Mouse (Mus musculus): ENCODE results near the gene Zfp771. TPM values are rescaled to one million over a fixed set of nuclear protein-coding genes. Genes with fewer than 3 reads are reported as not detected.
"Not testable (repeated sequence)": the region's sequence is repeated elsewhere in the genome, so short reads cannot be mapped to it uniquely, and the experiment has no call there.

Zfp771 gene
- polyA plus RNA-seq, 1 experiment from 2014 or later, result 71.7 TPM

- H3K27me3 ChIP-seq, result no peaks in the 10 kb centered on the region
- no peak overlapping the region for H3K4me2 ChIP-seq
- no peak overlapping the region for H3K4me3 ChIP-seq
- H3K27ac ChIP-seq, result no peak overlapping the region
- H3K9me3 ChIP-seq, result no peaks in the 10 kb centered on the region
- peaks cover 30% of the 10 kb centered on the region for H3K4me1 ChIP-seq
- peaks cover 53% of the 10 kb centered on the region for H3K36me3 ChIP-seq
- H3K9ac ChIP-seq, result no peak overlapping the region
- ATAC-seq (ENCODE audit: insufficient number of reproducible peaks, low FRiP score, low TSS enrichment, low read depth), result no peak
- WGBS, result 78% methylated on average over 2 of the region's 2 CpGs
These were observed 9.3 kb upstream of the Zfp771 start for GRCm38 (mm10) chr7:127234777-127235176.

DNA sequence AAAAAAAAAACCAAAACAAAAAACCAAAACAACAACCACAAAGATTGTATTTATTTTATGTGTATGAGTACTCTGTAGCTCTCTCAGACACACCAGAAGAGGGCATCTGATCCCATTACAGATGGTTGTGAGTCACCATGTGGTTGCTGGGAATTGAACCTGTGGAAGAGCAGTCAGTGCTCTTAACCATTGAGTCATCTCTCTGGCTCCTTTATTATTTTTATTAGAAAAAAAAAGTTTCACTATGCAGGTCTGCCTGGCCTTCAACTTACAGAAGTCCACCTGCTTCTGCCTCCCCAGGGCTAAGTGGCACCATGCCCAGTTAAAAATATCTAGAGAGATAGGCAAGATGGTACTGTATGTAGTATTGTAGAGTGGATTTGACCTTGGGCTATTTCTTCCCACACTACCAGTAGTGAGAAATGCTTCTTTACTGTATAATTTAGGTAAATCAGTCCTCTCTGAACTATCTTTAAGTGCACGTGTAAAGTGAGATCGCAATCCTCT, 660 bp upstream of the Zfp771 start:
- H3K9me3 ChIP-seq, result no peaks in the 10 kb centered on the region
- H3K4me1 ChIP-seq, result peaks cover 26% of the 10 kb centered on the region
- no peak for ATAC-seq (ENCODE audit: insufficient number of reproducible peaks, low FRiP score, low TSS enrichment, low read depth)
- H3K4me2 ChIP-seq, result peak overlapping the region; percentile 72
- peak overlapping the region; percentile 95 for H3K27ac ChIP-seq
- peaks cover 28% of the 10 kb centered on the region for H3K36me3 ChIP-seq
- WGBS, result 21% methylated on average over 2 of the region's 2 CpGs
- H3K27me3 ChIP-seq, result no peaks in the 10 kb centered on the region
- H3K9ac ChIP-seq, result peak overlapping the region; percentile 96; the same call in 1 of the 2 replicates
- H3K4me3 ChIP-seq, result peak overlapping the region; percentile 89

DNA sequence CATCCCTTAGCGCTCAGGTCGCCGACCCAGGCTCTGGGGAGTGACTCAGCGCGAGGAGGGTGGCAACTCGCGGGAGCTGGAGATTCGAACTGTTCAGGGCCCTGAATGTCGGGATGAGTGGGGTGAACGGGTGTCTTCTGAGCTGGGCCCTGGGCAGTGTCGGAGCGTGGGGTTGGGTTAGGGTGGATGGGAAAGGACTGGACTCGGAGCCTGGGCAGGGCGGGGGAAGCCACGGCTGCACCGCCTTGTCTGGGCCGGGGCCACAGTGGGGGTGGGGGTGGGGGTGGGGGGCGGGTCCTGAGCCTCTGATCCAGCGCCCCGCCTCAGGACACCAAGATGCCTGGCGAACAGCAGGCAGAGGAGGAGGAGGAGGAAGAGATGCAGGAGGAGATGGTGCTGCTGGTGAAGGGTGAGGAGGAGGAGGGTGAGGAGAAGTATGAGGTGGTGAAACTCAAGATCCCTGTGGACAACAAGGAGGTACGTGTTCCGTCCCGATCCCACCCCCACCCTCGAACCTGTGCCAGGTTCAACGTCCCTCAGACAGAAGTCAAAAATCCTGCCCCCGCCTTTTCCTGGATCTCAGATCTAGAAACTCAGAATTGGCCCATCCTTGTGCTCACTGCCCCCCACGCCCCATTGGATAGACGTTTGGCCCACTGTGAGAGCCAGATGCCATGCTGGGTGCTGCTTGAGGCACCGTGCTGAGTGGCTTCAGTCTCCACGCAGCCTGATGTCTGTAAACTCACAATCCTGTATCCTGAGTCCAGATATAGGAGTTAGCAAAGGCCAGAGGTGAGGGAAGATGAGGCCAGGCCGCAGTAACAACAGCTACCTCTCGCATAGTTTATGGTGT, 810 bp downstream of the Zfp771 start:
- peak; percentile 82 for ATAC-seq (ENCODE audit: insufficient number of reproducible peaks, low FRiP score, low TSS enrichment, low read depth)
- Histone ChIP-seq H3K27me3 (no peaks in the 10 kb centered on the region), H3K9me3 (no peaks in the 10 kb centered on the region), H3K4me1 (peaks cover 26% of the 10 kb centered on the region), H3K9ac (peak overlapping the region; percentile 96), H3K36me3 (peaks cover 33% of the 10 kb centered on the region), H3K4me3 (peak overlapping the region; percentile 89), H3K27ac (peak overlapping the region; percentile 95), H3K4me2 (peak overlapping the region; percentile 72)
- WGBS, result 9% methylated on average over 28 of the region's 33 CpGs

DNA sequence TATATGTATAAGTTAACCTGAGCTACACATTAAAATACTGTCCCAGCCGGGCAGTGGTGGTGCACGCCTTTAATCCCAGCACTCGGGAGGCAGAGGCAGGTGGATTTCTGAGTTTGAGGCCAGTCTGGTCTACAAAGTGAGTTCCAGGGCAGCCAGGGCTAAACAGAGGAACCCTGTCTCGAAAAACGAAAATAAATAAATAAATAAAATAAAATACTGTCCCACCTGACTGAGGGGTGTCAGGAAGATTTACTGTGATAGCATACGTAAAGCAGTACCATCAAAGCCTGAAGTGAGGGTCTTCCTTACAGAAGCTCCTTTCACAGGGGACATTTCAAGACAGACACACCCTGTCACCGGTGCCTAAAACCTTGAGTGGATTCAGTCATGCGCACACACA, 6.4 kb downstream of the Zfp771 start:
- Histone ChIP-seq H3K36me3 (peaks cover 45% of the 10 kb centered on the region), H3K4me1 (peaks cover 24% of the 10 kb centered on the region)
- not testable (repeated sequence) for H3K4me3 ChIP-seq; H3K27ac ChIP-seq; H3K4me2 ChIP-seq; H3K9me3 ChIP-seq; H3K9ac ChIP-seq; H3K27me3 ChIP-seq; ATAC-seq (ENCODE audit: insufficient number of reproducible peaks, low FRiP score, low TSS enrichment, low read depth)
- WGBS, result 90% methylated on average over 8 of the region's 8 CpGs

DNA sequence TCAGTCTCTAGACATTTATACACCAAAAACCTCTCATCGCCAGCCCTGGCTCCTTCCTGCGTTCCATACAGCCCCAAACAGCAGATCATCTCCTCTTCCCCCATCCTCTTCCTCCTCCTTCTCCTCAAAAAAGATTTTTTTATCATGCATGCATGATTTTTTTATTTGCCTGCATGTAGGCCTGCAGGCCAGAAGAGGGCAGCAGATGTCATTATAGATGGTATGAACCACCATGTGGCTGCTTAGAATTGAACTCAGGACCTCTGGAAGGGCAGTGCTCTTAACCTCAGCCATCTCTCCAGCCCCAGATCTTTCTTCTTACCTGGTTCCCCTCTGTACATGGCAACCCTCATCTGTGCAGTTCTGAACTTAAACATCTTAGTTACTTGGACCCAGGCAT, 8.3 kb downstream of the Zfp771 start:
- peaks cover 12% of the 10 kb centered on the region for H3K4me1 ChIP-seq
- peaks cover 45% of the 10 kb centered on the region for H3K36me3 ChIP-seq
- no peak overlapping the region for H3K27ac ChIP-seq
- no peak for ATAC-seq (ENCODE audit: insufficient number of reproducible peaks, low FRiP score, low TSS enrichment, low read depth)
- H3K4me2 ChIP-seq, result no peak overlapping the region
- 91% methylated on average over 2 of the region's 2 CpGs for WGBS
- H3K9ac ChIP-seq, result no peak overlapping the region
- H3K4me3 ChIP-seq, result no peak overlapping the region
- no peaks in the 10 kb centered on the region for H3K9me3 ChIP-seq
- no peaks in the 10 kb centered on the region for H3K27me3 ChIP-seq

- peaks cover 38% of the 10 kb centered on the region for H3K36me3 ChIP-seq
- H3K9me3 ChIP-seq, result no peaks in the 10 kb centered on the region
- H3K4me2 ChIP-seq, result peak overlapping the region; percentile 95
- peaks cover 12% of the 10 kb centered on the region for H3K4me1 ChIP-seq
- no peak for ATAC-seq (ENCODE audit: insufficient number of reproducible peaks, low FRiP score, low TSS enrichment, low read depth)
- peak overlapping the region; percentile 91 for H3K27ac ChIP-seq
- no peaks in the 10 kb centered on the region for H3K27me3 ChIP-seq
- WGBS, result 66% methylated on average over 6 of the region's 6 CpGs
- peak overlapping the region; percentile 67; the same call in 1 of the 2 replicates for H3K9ac ChIP-seq
- peak overlapping the region; percentile 60 for H3K4me3 ChIP-seq
These were observed 9.3 kb downstream of the Zfp771 start for GRCm38 (mm10) chr7:127253341-127253740.

DNA sequence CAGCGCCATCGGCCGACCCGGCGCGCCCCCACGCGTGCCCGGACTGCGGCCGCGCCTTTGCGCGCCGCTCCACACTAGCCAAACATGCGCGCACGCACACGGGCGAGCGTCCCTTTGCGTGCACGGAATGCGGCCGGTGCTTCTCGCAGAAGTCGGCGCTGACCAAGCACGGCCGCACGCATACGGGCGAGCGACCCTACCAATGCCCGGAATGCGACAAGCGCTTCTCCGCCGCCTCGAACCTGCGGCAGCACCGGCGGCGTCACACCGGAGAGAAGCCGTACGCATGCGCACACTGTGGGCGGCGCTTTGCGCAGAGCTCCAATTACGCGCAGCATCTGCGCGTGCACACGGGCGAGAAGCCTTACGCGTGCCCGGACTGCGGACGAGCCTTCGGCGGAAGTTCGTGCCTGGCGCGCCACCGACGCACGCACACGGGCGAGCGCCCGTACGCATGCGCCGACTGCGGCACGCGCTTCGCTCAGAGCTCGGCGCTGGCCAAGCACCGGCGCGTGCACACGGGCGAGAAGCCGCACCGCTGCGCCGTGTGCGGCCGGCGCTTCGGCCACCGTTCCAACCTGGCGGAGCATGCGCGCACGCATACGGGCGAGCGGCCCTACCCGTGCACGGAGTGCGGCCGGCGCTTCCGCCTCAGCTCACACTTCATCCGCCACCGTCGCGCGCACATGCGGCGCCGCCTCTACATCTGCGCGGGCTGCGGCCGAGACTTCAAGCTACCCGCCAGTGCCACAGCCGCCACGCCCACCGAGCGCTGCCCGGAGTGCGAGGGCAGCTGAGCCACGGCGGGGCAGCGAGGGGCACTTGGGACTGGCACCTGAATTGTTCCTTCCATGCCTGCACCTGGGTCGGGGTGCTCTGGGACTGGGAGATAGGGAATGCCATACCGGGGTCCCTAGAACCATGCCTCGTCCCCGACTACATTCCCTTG, 10.0 kb downstream of the Zfp771 start:
- H3K9ac ChIP-seq, result peak overlapping the region; percentile 67
- H3K27ac ChIP-seq, result peak overlapping the region; percentile 91
- H3K4me3 ChIP-seq, result peak overlapping the region; percentile 60
- H3K9me3 ChIP-seq, result no peaks in the 10 kb centered on the region
- no peaks in the 10 kb centered on the region for H3K27me3 ChIP-seq
- WGBS, result under 1% methylated on average over 135 of the region's 136 CpGs
- peaks cover 33% of the 10 kb centered on the region for H3K36me3 ChIP-seq
- peak; percentile 90 for ATAC-seq (ENCODE audit: insufficient number of reproducible peaks, low FRiP score, low TSS enrichment, low read depth)
- peaks cover 14% of the 10 kb centered on the region for H3K4me1 ChIP-seq
- peak overlapping the region; percentile 95 for H3K4me2 ChIP-seq

DNA sequence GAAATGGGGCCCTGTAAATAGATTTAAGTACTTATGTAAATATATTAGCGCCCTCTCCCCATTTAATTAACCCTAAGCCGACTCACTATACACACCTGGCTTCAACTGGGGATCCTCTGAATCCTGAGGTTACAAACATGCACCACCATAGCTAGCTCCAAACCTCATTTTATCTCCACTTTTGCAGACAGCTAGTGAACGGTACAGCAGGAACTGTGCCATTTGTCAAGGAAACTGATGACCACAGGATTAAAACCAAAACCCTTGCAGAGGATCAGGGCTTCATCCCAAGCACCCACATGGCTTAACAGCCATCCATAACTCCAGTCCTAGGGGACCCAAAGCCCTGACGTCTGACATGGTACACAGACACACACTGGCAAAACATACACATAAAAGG, 10.9 kb downstream of the Zfp771 start:
- Histone ChIP-seq H3K4me2 (peak overlapping the region; percentile 95), H3K27ac (peak overlapping the region; percentile 91), H3K27me3 (no peaks in the 10 kb centered on the region), H3K4me1 (peaks cover 22% of the 10 kb centered on the region), H3K9me3 (no peaks in the 10 kb centered on the region), H3K36me3 (peaks cover 24% of the 10 kb centered on the region), H3K9ac (no peak overlapping the region), H3K4me3 (peak overlapping the region; percentile 60)
- WGBS, result 20% methylated on average over 4 of the region's 4 CpGs
- ATAC-seq (ENCODE audit: insufficient number of reproducible peaks, low FRiP score, low TSS enrichment, low read depth), result no peak

DNA sequence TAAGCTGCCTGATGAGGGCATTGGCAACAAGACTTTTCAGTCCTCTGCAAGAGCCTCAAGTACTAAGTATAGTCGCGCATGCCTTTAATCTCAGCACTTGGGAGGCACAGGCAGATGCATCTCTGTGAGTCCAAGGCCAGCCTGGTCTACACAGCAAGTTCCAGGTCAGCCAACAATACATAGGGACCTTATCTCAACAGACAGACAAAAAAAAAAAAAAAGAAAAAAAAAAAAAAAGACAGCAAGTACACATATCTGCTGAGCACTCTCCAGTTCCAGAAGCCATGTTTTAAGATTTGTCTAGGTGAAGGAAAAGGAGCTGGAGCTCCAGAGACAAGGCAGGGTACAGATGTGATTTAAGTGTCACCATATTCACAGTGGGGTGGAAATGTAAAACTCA, 11.9 kb downstream of the Zfp771 start:
- no peak overlapping the region for H3K4me2 ChIP-seq
- H3K9me3 ChIP-seq, result no peaks in the 10 kb centered on the region
- no peak overlapping the region for H3K27ac ChIP-seq
- H3K9ac ChIP-seq, result no peak overlapping the region
- H3K4me1 ChIP-seq, result peaks cover 24% of the 10 kb centered on the region
- 90% methylated on average over 2 of the region's 2 CpGs for WGBS
- no peak for ATAC-seq (ENCODE audit: insufficient number of reproducible peaks, low FRiP score, low TSS enrichment, low read depth)
- H3K4me3 ChIP-seq, result no peak overlapping the region
- peaks cover 19% of the 10 kb centered on the region for H3K36me3 ChIP-seq
- H3K27me3 ChIP-seq, result no peaks in the 10 kb centered on the region

- Histone ChIP-seq H3K4me3 (no peak overlapping the region), H3K36me3 (peaks cover 16% of the 10 kb centered on the region), H3K4me2 (no peak overlapping the region), H3K9ac (no peak overlapping the region), H3K27me3 (no peaks in the 10 kb centered on the region), H3K4me1 (peaks cover 29% of the 10 kb centered on the region), H3K9me3 (no peaks in the 10 kb centered on the region), H3K27ac (no peak overlapping the region)
- 90% methylated on average over 5 of the region's 5 CpGs for WGBS
- ATAC-seq (ENCODE audit: insufficient number of reproducible peaks, low FRiP score, low TSS enrichment, low read depth), result no peak
These were observed 12.4 kb downstream of the Zfp771 start for GRCm38 (mm10) chr7:127256518-127256917.

DNA sequence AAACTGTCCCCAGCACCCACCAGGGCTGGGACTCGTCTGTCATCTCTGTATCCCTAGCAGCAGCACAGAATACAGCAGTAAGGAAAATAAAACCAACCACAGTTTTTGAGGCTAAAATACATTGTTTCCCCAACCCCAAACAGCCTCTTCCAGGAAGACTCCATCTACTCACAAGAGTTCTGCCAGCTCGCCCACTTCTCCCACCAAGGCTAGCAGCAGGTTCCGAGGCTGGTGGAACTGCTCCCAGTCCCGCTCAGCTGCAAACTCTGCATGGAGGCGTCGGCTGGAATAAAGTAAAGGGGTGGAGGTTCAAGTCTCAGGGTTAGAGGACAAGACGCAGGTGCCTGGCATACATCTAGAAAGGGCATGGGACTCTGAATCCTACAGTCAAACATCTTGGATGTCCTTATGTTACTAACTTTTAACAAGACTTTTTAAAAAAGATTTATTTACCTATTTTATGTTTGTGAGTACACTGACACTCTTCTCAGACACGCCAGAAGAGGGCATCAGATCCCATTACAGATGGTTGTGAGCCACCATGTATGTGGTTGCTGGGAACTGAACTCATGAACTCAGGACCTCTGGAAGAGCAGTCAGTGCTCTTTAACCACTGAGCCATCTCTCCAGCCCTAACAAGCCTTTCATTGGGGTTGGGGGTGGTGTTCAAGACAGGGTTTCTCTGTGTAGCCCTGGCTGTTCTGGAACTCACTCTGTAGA, 15.3 kb downstream of the Zfp771 start:
- Histone ChIP-seq H3K36me3 (peaks cover 14% of the 10 kb centered on the region), H3K4me2 (peak overlapping the region; percentile 73), H3K4me1 (peaks cover 25% of the 10 kb centered on the region), H3K27ac (no peak overlapping the region), H3K4me3 (peak overlapping the region; percentile 60), H3K9me3 (no peaks in the 10 kb centered on the region), H3K27me3 (no peaks in the 10 kb centered on the region), H3K9ac (no peak overlapping the region)
- no peak for ATAC-seq (ENCODE audit: insufficient number of reproducible peaks, low FRiP score, low TSS enrichment, low read depth)
- WGBS, result 65% methylated on average over 8 of the region's 8 CpGs

Measured in limb, embryonic 15.5 days (tissue).